Comparison of ENCODE assay signal across 9 mouse cellular contexts in the genomic region with DNA sequence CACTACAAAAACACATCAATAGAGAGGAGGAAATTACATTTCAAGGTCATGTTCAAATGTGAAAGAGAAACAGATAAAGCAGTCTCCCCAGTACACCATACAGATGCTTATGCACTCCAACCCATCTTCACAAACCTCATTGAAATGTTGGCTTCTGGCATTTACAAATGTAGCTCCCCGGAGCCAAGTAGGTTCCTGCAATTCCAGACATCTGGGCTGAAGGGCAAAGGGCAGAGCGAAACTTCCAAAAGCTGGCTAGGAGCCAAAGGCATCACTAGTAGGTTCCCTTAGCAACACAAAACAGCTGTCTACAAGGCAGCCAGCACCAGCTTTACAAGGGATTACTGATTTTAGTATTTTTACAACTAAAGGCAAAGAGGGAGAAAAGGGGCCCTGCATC.
A peak's percentile ranks its signal among the peaks of the same experiment; 100 is the strongest.
DNase-seq lines count a peak whose midpoint lies in the region; TF ChIP-seq lines count a peak whose summit lies in the region.
"Had no signal": no experiment of that assay in that cellular context is flagged by ENCODE, and none has a peak within 500 bp of the region (broad histone marks: within the 10 kb centered on the region; RNA-seq: fewer than 3 reads in every experiment).

No protein-coding gene starts in this region.

- peaks cover 15% of the 10 kb centered on the region for H3K4me1 ChIP-seq in heart, adult 2 months (ENCODE audit: control insufficient read depth, insufficient read depth, low read length)

- peak overlapping the region; percentile 36 for H3K4me3 ChIP-seq in heart, adult 2 months
- H3K4me3 ChIP-seq: hindbrain, embryonic 15.5 days had no signal

- TF ChIP-seq POLR2A in heart, adult 2 months (IDR thresholded peaks at IDR 0.05; ENCODE audit: insufficient read depth, low read depth, low read length), result no peak

- peaks cover 7% of the 10 kb centered on the region for H3K79me2 ChIP-seq in heart, adult 2 months (replicated peaks; ENCODE audit: control insufficient read depth, insufficient read depth, low read length)

- no peak for TF ChIP-seq CTCF in heart, adult 2 months (IDR thresholded peaks at IDR 0.05)

- H3K36me3 ChIP-seq in heart, adult 2 months (ENCODE audit: control insufficient read depth, insufficient read depth, low read length), result peaks cover 14% of the 10 kb centered on the region; the same call in 1 of the 2 replicates
- H3K36me3 ChIP-seq: hindbrain, embryonic 15.5 days had no signal

- peak overlapping the region; percentile 86 for H3K27ac ChIP-seq in heart, adult 2 months

- intact Hi-C loops in heart, adult 2 months (cut with DNase I), result loop anchor here (5.0 kb wide), 1 partner anchor 50 kb away; no protein-coding TSS in a partner anchor

- peak; percentile 66; the same call in 1 of the 2 replicates for TF ChIP-seq EP300 in heart, adult 2 months (IDR thresholded peaks at IDR 0.05; ENCODE audit: insufficient read depth, low read depth, low read length)

- WGBS in heart, adult 2 months, result 8% methylated on average over 2 of the region's 2 CpGs

- peak; percentile 60 for DNase-seq in testis, postnatal 10 days (ENCODE audit: low spot score)
- DNase-seq in testis, postnatal 14 days (ENCODE audit: low spot score), result no peak
- DNase-seq in heart, adult 2 months, result peak; percentile 72 to 82
- peak; percentile 84 for DNase-seq in kidney, postnatal 10 days
- DNase-seq in lung, postnatal 4 days, result peak; percentile 63 to 85
- DNase-seq in right cerebral cortex, postnatal 25 days, result no peak
- no peak for DNase-seq in layer of hippocampus, postnatal 14 days (ENCODE audit: low spot score in 2 of 2)
- no peak for DNase-seq in cerebellum, postnatal 25 days

- no peaks in the 10 kb centered on the region for H3K27me3 ChIP-seq in heart, adult 2 months (ENCODE audit: control insufficient read depth, insufficient read depth, low read length)
- H3K27me3 ChIP-seq: hindbrain, embryonic 15.5 days had no signal

- H3K9ac ChIP-seq in heart, adult 2 months (ENCODE audit: low read depth, low read length), result no peak overlapping the region
- H3K9ac ChIP-seq: hindbrain, embryonic 15.5 days had no signal

Comparison
In these comparisons a context has a peak if more than half of its experiments do, and no peak if none do; other contexts are left out.
1. DNase-seq: peak in testis, postnatal 10 days (single experiment), heart, adult 2 months (2 of 2), kidney, postnatal 10 days (single experiment) and lung, postnatal 4 days (2 of 2); none in testis, postnatal 14 days (single experiment), right cerebral cortex, postnatal 25 days (single experiment), layer of hippocampus, postnatal 14 days (0 of 2) and cerebellum, postnatal 25 days (0 of 2).